Mouse (Mus musculus): Measurements from ENCODE around the gene Tube1. TPM values are rescaled to one million over a fixed set of nuclear protein-coding genes. Genes with fewer than 3 reads are reported as not detected.

The Tube1 gene
- polyA plus RNA-seq, 1 experiment from 2014 or later: 6.1 TPM

- DNase-seq (ENCODE audit: low spot score) (no peak), ATAC-seq (replicated peaks; ENCODE audit: low FRiP score, low read depth) (no peak)
- H3K4me3 ChIP-seq (replicated peaks; ENCODE audit: low read depth, low read length): no peak overlapping the region
- 82% methylated on average over 10 of the region's 10 CpGs for WGBS
- H3K27ac ChIP-seq: no peak overlapping the region
- H3K9ac ChIP-seq (ENCODE audit: low read depth, low read length): no peak overlapping the region
- no peaks in the 10 kb centered on the region for H3K4me1 ChIP-seq (replicated peaks; ENCODE audit: insufficient read depth, low read length)
- no peak overlapping the region for H3K4me2 ChIP-seq (ENCODE audit: low read length)
- no peaks in the 10 kb centered on the region for H3K27me3 ChIP-seq (ENCODE audit: insufficient read depth, low read length)
- no peak for TF ChIP-seq CTCF (IDR thresholded peaks at IDR 0.05; ENCODE audit: low read depth)
- no peaks in the 10 kb centered on the region for H3K9me3 ChIP-seq (replicated peaks; ENCODE audit: low read length)
- H3K36me3 ChIP-seq (ENCODE audit: insufficient read depth, low read length): peaks cover 14% of the 10 kb centered on the region; the same call in 1 of the 2 replicates
Measured at GRCm38 (mm10) chr10:39108837-39109488, 24.8 kb upstream of the Tube1 start.

- WGBS: 63% methylated on average over 4 of the region's 4 CpGs
- Histone ChIP-seq H3K36me3 (ENCODE audit: insufficient read depth, low read length) (peaks cover 14% of the 10 kb centered on the region; the same call in 1 of the 2 replicates), H3K4me3 (replicated peaks; ENCODE audit: low read depth, low read length) (no peak overlapping the region), H3K4me1 (replicated peaks; ENCODE audit: insufficient read depth, low read length) (no peaks in the 10 kb centered on the region), H3K4me2 (ENCODE audit: low read length) (no peak overlapping the region), H3K9me3 (replicated peaks; ENCODE audit: low read length) (no peaks in the 10 kb centered on the region), H3K27me3 (ENCODE audit: insufficient read depth, low read length) (no peaks in the 10 kb centered on the region), H3K9ac (ENCODE audit: low read depth, low read length) (no peak overlapping the region), H3K27ac (no peak overlapping the region)
- TF ChIP-seq CTCF (IDR thresholded peaks at IDR 0.05; ENCODE audit: low read depth): no peak
- no peak for ATAC-seq (replicated peaks; ENCODE audit: low FRiP score, low read depth)
- no peak for DNase-seq (ENCODE audit: low spot score)
Measured at GRCm38 (mm10) chr10:39109489-39109874, 24.3 kb upstream of the Tube1 start.

DNA sequence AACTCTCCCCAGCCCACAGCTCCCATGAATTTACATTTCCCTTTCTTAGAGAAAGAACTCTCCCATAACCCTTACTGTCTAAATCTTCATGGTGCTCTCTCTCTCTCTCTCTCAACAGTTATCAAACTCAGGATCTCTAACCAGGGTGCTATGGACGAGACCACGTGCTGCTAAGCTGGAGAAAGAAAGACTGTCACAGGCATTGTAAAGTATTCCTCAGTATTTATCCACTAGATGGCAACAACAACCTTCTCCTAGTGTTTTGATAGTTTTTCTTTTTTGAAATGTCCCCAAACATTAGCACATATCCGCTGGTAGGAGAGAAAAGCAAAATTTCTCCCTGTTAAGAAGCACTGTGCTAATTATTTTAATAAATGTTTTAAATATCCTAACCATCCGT, 12.4 kb upstream of the Tube1 start:
- H3K9ac ChIP-seq (ENCODE audit: low read depth, low read length): no peak overlapping the region
- no peaks in the 10 kb centered on the region for H3K27me3 ChIP-seq (ENCODE audit: insufficient read depth, low read length)
- no peak overlapping the region for H3K27ac ChIP-seq
- no peaks in the 10 kb centered on the region for H3K36me3 ChIP-seq (ENCODE audit: insufficient read depth, low read length)
- H3K4me1 ChIP-seq (replicated peaks; ENCODE audit: insufficient read depth, low read length): no peaks in the 10 kb centered on the region
- H3K4me2 ChIP-seq (ENCODE audit: low read length): no peak overlapping the region
- 33% methylated on average over 4 of the region's 4 CpGs for WGBS
- no peaks in the 10 kb centered on the region for H3K9me3 ChIP-seq (replicated peaks; ENCODE audit: low read length)
- DNase-seq (ENCODE audit: low spot score) (peak; percentile 78), ATAC-seq (replicated peaks; ENCODE audit: low FRiP score, low read depth) (no peak)
- peak; percentile 69 for TF ChIP-seq CTCF (IDR thresholded peaks at IDR 0.05; ENCODE audit: low read depth)
- H3K4me3 ChIP-seq (replicated peaks; ENCODE audit: low read depth, low read length): no peak overlapping the region

GRCm38 (mm10) chr10:39137766-39138165, 4.0 kb downstream of the Tube1 start:
- Histone ChIP-seq H3K9me3 (replicated peaks; ENCODE audit: low read length) (no peaks in the 10 kb centered on the region), H3K4me2 (ENCODE audit: low read length) (no peak overlapping the region), H3K4me1 (replicated peaks; ENCODE audit: insufficient read depth, low read length) (no peaks in the 10 kb centered on the region), H3K27me3 (ENCODE audit: insufficient read depth, low read length) (no peaks in the 10 kb centered on the region), H3K9ac (ENCODE audit: low read depth, low read length) (no peak overlapping the region), H3K4me3 (replicated peaks; ENCODE audit: low read depth, low read length) (no peak overlapping the region), H3K36me3 (ENCODE audit: insufficient read depth, low read length) (0 out of 2 replicates have a peak, but pooled peaks cover 7% of the 10 kb centered on the region), H3K27ac (no peak overlapping the region)
- DNase-seq (ENCODE audit: low spot score) (no peak), ATAC-seq (replicated peaks; ENCODE audit: low FRiP score, low read depth) (no peak)
- WGBS: 90% methylated on average over 3 of the region's 3 CpGs
- TF ChIP-seq CTCF (IDR thresholded peaks at IDR 0.05; ENCODE audit: low read depth): no peak

GRCm38 (mm10) chr10:39138761-39139160, 5.0 kb downstream of the Tube1 start:
- H3K4me3 ChIP-seq (replicated peaks; ENCODE audit: low read depth, low read length): no peak overlapping the region
- no peaks in the 10 kb centered on the region for H3K9me3 ChIP-seq (replicated peaks; ENCODE audit: low read length)
- WGBS: 85% methylated on average over 6 of the region's 6 CpGs
- no peak overlapping the region for H3K4me2 ChIP-seq (ENCODE audit: low read length)
- no peak overlapping the region for H3K27ac ChIP-seq
- H3K9ac ChIP-seq (ENCODE audit: low read depth, low read length): no peak overlapping the region
- H3K27me3 ChIP-seq (ENCODE audit: insufficient read depth, low read length): no peaks in the 10 kb centered on the region
- no peaks in the 10 kb centered on the region for H3K4me1 ChIP-seq (replicated peaks; ENCODE audit: insufficient read depth, low read length)
- H3K36me3 ChIP-seq (ENCODE audit: insufficient read depth, low read length): 0 out of 2 replicates have a peak, but pooled peaks cover 7% of the 10 kb centered on the region
- TF ChIP-seq CTCF (IDR thresholded peaks at IDR 0.05; ENCODE audit: low read depth): no peak
- DNase-seq (ENCODE audit: low spot score) (no peak), ATAC-seq (replicated peaks; ENCODE audit: low FRiP score, low read depth) (no peak)

GRCm38 (mm10) chr10:39140843-39141242, 7.1 kb downstream of the Tube1 start:
- Histone ChIP-seq H3K9me3 (replicated peaks; ENCODE audit: low read length) (no peaks in the 10 kb centered on the region), H3K4me2 (ENCODE audit: low read length) (no peak overlapping the region), H3K4me3 (replicated peaks; ENCODE audit: low read depth, low read length) (no peak overlapping the region), H3K36me3 (ENCODE audit: insufficient read depth, low read length) (0 out of 2 replicates have a peak, but pooled peaks cover 7% of the 10 kb centered on the region), H3K9ac (ENCODE audit: low read depth, low read length) (no peak overlapping the region), H3K27ac (no peak overlapping the region), H3K27me3 (ENCODE audit: insufficient read depth, low read length) (no peaks in the 10 kb centered on the region), H3K4me1 (replicated peaks; ENCODE audit: insufficient read depth, low read length) (no peaks in the 10 kb centered on the region)
- no peak for ATAC-seq (replicated peaks; ENCODE audit: low FRiP score, low read depth)
- no peak for DNase-seq (ENCODE audit: low spot score)
- 67% methylated on average over 14 of the region's 14 CpGs for WGBS
- TF ChIP-seq CTCF (IDR thresholded peaks at IDR 0.05; ENCODE audit: low read depth): no peak

GRCm38 (mm10) chr10:39141401-39141800, 7.6 kb downstream of the Tube1 start:
- H3K9me3 ChIP-seq (replicated peaks; ENCODE audit: low read length): no peaks in the 10 kb centered on the region
- DNase-seq (ENCODE audit: low spot score) (no peak), ATAC-seq (replicated peaks; ENCODE audit: low FRiP score, low read depth) (no peak)
- H3K4me3 ChIP-seq (replicated peaks; ENCODE audit: low read depth, low read length): no peak overlapping the region
- H3K36me3 ChIP-seq (ENCODE audit: insufficient read depth, low read length): 0 out of 2 replicates have a peak, but pooled peaks cover 7% of the 10 kb centered on the region
- 87% methylated on average over 2 of the region's 2 CpGs for whole genome bisulfite sequencing
- H3K4me2 ChIP-seq (ENCODE audit: low read length): no peak overlapping the region
- H3K4me1 ChIP-seq (replicated peaks; ENCODE audit: insufficient read depth, low read length): no peaks in the 10 kb centered on the region
- H3K27ac ChIP-seq: no peak overlapping the region
- TF ChIP-seq CTCF (IDR thresholded peaks at IDR 0.05; ENCODE audit: low read depth): no peak
- H3K27me3 ChIP-seq (ENCODE audit: insufficient read depth, low read length): no peaks in the 10 kb centered on the region
- H3K9ac ChIP-seq (ENCODE audit: low read depth, low read length): no peak overlapping the region
